Comparison of ENCODE assay signal across 19 mouse cellular contexts in the genomic region with DNA sequence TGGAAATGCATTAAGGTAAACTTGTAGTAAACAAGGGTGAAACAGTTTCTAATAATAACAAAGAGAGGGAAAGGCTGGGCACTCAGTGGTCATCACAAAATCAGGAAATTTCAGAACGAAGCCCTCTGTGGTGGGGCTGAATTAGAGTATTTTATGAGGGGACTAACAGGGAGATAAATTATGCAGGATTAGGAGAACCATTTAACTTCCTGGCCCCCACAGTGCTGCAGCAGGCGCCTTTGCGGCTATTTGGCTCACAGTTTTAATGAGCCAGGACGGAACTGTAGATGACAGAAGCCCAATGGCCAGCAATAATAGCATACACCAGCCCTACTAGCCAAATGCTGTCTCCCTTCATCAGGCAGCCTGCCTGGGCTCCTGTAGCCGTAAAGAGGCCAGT. TPM values are rescaled to one million over a fixed set of nuclear protein-coding genes. Genes with fewer than 3 reads are reported as not detected.
DNase-seq lines count a peak whose midpoint lies in the region; ATAC-seq lines count a peak whose summit lies in the region.
"Had no signal": no experiment of that assay in that cellular context is flagged by ENCODE, and none has a peak within 500 bp of the region (broad histone marks: within the 10 kb centered on the region; RNA-seq: fewer than 3 reads in every experiment).

No protein-coding gene starts in this region.

- intact Hi-C loops in heart, postnatal 14 days (cut with DNase I), result loop anchor here (5.0 kb wide), 1 partner anchor 49 kb away; no protein-coding TSS in a partner anchor

- no peaks in the 10 kb centered on the region for H3K9me3 ChIP-seq in neural tube, embryonic 15.5 days (replicated peaks)
- H3K9me3 ChIP-seq: embryonic facial prominence, embryonic 12.5 days; forebrain, embryonic 12.5 days; heart, embryonic 13.5 days; hindbrain, embryonic 12.5 days had no signal

- 0 out of 2 replicates have a peak, but pooled peaks cover 10% of the 10 kb centered on the region for H3K4me1 ChIP-seq in neural tube, embryonic 15.5 days
- H3K4me1 ChIP-seq: embryonic facial prominence, embryonic 12.5 days; forebrain, embryonic 12.5 days; heart, embryonic 13.5 days; hindbrain, embryonic 12.5 days had no signal

- no peak overlapping the region for H3K4me3 ChIP-seq in neural tube, embryonic 15.5 days (replicated peaks)
- H3K4me3 ChIP-seq: embryonic facial prominence, embryonic 12.5 days; forebrain, embryonic 12.5 days; gastrocnemius, adult 2 months; heart, embryonic 13.5 days; hindbrain, embryonic 12.5 days had no signal

- no peak overlapping the region for H3K9ac ChIP-seq in neural tube, embryonic 15.5 days (replicated peaks)
- H3K9ac ChIP-seq: embryonic facial prominence, embryonic 12.5 days; forebrain, embryonic 12.5 days; heart, embryonic 13.5 days; hindbrain, embryonic 12.5 days had no signal

- WGBS in neural tube, embryonic 15.5 days, result 56% methylated on average over 5 of the region's 5 CpGs

- no peaks in the 10 kb centered on the region for H3K36me3 ChIP-seq in neural tube, embryonic 15.5 days

- peak; percentile 61 for DNase-seq in cerebellum, adult 11-12 months
- DNase-seq in cerebellum, adult 9-10 months, result no peak
- peak; percentile 55 for DNase-seq in heart, adult 11 months
- no peak for DNase-seq in heart, postnatal 14 days
- no peak for DNase-seq in neural tube, embryonic 10.5 days (ENCODE audit: extremely low spot score, low spot score)
- no peak for DNase-seq in adrenal gland, postnatal 36 days
- DNase-seq: adrenal gland, postnatal 10 days; gastrocnemius, adult 2 months; gastrocnemius, postnatal 25 days; heart, postnatal 4 days had no signal

- H3K27me3 ChIP-seq in neural tube, embryonic 15.5 days (replicated peaks), result no peaks in the 10 kb centered on the region
- H3K27me3 ChIP-seq: embryonic facial prominence, embryonic 12.5 days; forebrain, embryonic 12.5 days; heart, embryonic 13.5 days; hindbrain, embryonic 12.5 days had no signal

- H3K4me2 ChIP-seq in neural tube, embryonic 15.5 days, result no peak overlapping the region
- H3K4me2 ChIP-seq: embryonic facial prominence, embryonic 12.5 days; forebrain, embryonic 12.5 days; heart, embryonic 13.5 days; hindbrain, embryonic 12.5 days had no signal

- peak overlapping the region; percentile 29; the same call in 1 of the 2 replicates for H3K27ac ChIP-seq in neural tube, embryonic 15.5 days (replicated peaks)
- H3K27ac ChIP-seq: embryonic facial prominence, embryonic 12.5 days; forebrain, embryonic 12.5 days; gastrocnemius, adult 2 months; heart, embryonic 13.5 days; hindbrain, embryonic 12.5 days had no signal

- no peak for ATAC-seq in neural tube, embryonic 15.5 days (ENCODE audit: low FRiP score)
- ATAC-seq: forebrain, embryonic 16.5 days; hindbrain, embryonic 16.5 days; inflammation-experienced regulatory T-cells, adult 6 months; intestine, postnatal 0 days had no signal

RNA-seq across cellular contexts. Expression of a gene that starts 38.9 kb away (rescaled TPM):
- 1 to 10 TPM; 2.7 to 3.5 TPM for total RNA-seq in heart, postnatal 14 days (2021)
- polyA plus RNA-seq in neural tube, embryonic 15.5 days (2015; fragmentation: Nextera tagmentation; extraction: Ambion mirVana), result 13.9 and 14.0 TPM in 2 replicates
- 1 to 10 TPM; 2.5 to 3.6 TPM for total RNA-seq in adrenal gland, postnatal 36 days (2021)

RNA-seq across cellular contexts. Expression of a gene that starts 45.7 kb away (rescaled TPM):
- total RNA-seq in heart, postnatal 14 days (2021), result 10 to 100 TPM; 38.4 to 46.8 TPM
- 93.7 and 98.4 TPM in 2 replicates for polyA plus RNA-seq in neural tube, embryonic 15.5 days (2015; fragmentation: Nextera tagmentation; extraction: Ambion mirVana)
- 10 to 100 TPM; 32.5 to 33.5 TPM for total RNA-seq in adrenal gland, postnatal 36 days (2021)

RNA-seq across cellular contexts. Expression of a gene that starts 46.8 kb away (rescaled TPM):
- total RNA-seq in heart, postnatal 14 days (2021), result 1 to 10 TPM; 4.7 to 4.8 TPM
- polyA plus RNA-seq in neural tube, embryonic 15.5 days (2015; fragmentation: Nextera tagmentation; extraction: Ambion mirVana), result 49.1 and 57.4 TPM in 2 replicates
- total RNA-seq in adrenal gland, postnatal 36 days (2021), result 1 to 10 TPM; 8.0 to 8.9 TPM

Comparison
In these comparisons a context has a peak if more than half of its experiments do, and no peak if none do; other contexts are left out.
1. DNase-seq: peak in cerebellum, adult 11-12 months (single experiment) and heart, adult 11 months (single experiment); none in cerebellum, adult 9-10 months (single experiment), heart, postnatal 14 days (0 of 2), neural tube, embryonic 10.5 days (single experiment) and adrenal gland, postnatal 36 days (0 of 2).